Mouse (Mus musculus): ENCODE data around the gene Endod1. TPM values are rescaled to one million over a fixed set of nuclear protein-coding genes. Genes with fewer than 3 reads are reported as not detected.

Gene Endod1
- polyA plus RNA-seq, 1 experiment from 2014 or later = 43.3 TPM

- no peak overlapping the region for H3K4me2 ChIP-seq
- H3K4me3 ChIP-seq (replicated peaks) = no peak overlapping the region
- H3K9ac ChIP-seq = no peak overlapping the region
- WGBS (ENCODE audit: insufficient replicate concordance) = 44% methylated on average over 2 of the region's 2 CpGs
- H3K9me3 ChIP-seq (replicated peaks) = no peaks in the 10 kb centered on the region
- ATAC-seq (ENCODE audit: insufficient read depth) = no peak
- H3K4me1 ChIP-seq (replicated peaks) = peaks cover 43% of the 10 kb centered on the region
- H3K27me3 ChIP-seq = no peaks in the 10 kb centered on the region
- H3K36me3 ChIP-seq (replicated peaks) = no peaks in the 10 kb centered on the region
- peak overlapping the region; percentile 26; the same call in 1 of the 2 replicates for H3K27ac ChIP-seq (replicated peaks)
Measured at GRCm38 (mm10) chr9:14394956-14395561, 13.8 kb upstream of the Endod1 start.

- ATAC-seq (ENCODE audit: insufficient read depth) = 0 out of 2 replicates have a peak, but pooled peaks have one; percentile 23
- H3K9ac ChIP-seq = no peak overlapping the region
- no peak overlapping the region for H3K4me3 ChIP-seq (replicated peaks)
- peak overlapping the region; percentile 38; the same call in 1 of the 2 replicates for H3K27ac ChIP-seq (replicated peaks)
- H3K4me1 ChIP-seq (replicated peaks) = peaks cover 39% of the 10 kb centered on the region
- H3K4me2 ChIP-seq = no peak overlapping the region
- H3K9me3 ChIP-seq (replicated peaks) = no peaks in the 10 kb centered on the region
- no peaks in the 10 kb centered on the region for H3K27me3 ChIP-seq
- WGBS (ENCODE audit: insufficient replicate concordance) = 62% methylated on average over 3 of the region's 3 CpGs
- no peaks in the 10 kb centered on the region for H3K36me3 ChIP-seq (replicated peaks)
Measured at GRCm38 (mm10) chr9:14391841-14392318, 10.6 kb upstream of the Endod1 start.

- Histone ChIP-seq H3K4me1 (replicated peaks) (peaks cover 44% of the 10 kb centered on the region), H3K4me2 (no peak overlapping the region), H3K27me3 (no peaks in the 10 kb centered on the region), H3K27ac (replicated peaks) (no peak overlapping the region), H3K4me3 (replicated peaks) (no peak overlapping the region), H3K9me3 (replicated peaks) (no peaks in the 10 kb centered on the region), H3K36me3 (replicated peaks) (no peaks in the 10 kb centered on the region), H3K9ac (no peak overlapping the region)
- 85% methylated on average over 9 of the region's 9 CpGs for WGBS (ENCODE audit: insufficient replicate concordance)
- no peak for ATAC-seq (ENCODE audit: insufficient read depth)
Measured at GRCm38 (mm10) chr9:14391286-14391685, 10.0 kb upstream of the Endod1 start.

GRCm38 (mm10) chr9:14390278-14390677 is 9.0 kb upstream of the Endod1 start:
- ATAC-seq (ENCODE audit: insufficient read depth) = no peak
- Histone ChIP-seq H3K36me3 (replicated peaks) (no peaks in the 10 kb centered on the region), H3K27ac (replicated peaks) (no peak overlapping the region), H3K4me1 (replicated peaks) (peaks cover 47% of the 10 kb centered on the region), H3K9me3 (replicated peaks) (no peaks in the 10 kb centered on the region), H3K27me3 (no peaks in the 10 kb centered on the region), H3K9ac (no peak overlapping the region), H3K4me3 (replicated peaks) (no peak overlapping the region), H3K4me2 (no peak overlapping the region)
- WGBS (ENCODE audit: insufficient replicate concordance) = 76% methylated on average over 1 of the region's 1 CpGs

GRCm38 (mm10) chr9:14389050-14389621 is 7.8 kb upstream of the Endod1 start:
- Histone ChIP-seq H3K9me3 (replicated peaks) (no peaks in the 10 kb centered on the region), H3K4me3 (replicated peaks) (no peak overlapping the region), H3K9ac (no peak overlapping the region), H3K27me3 (no peaks in the 10 kb centered on the region), H3K4me2 (no peak overlapping the region), H3K4me1 (replicated peaks) (peaks cover 42% of the 10 kb centered on the region), H3K36me3 (replicated peaks) (no peaks in the 10 kb centered on the region), H3K27ac (replicated peaks) (no peak overlapping the region)
- 67% methylated on average over 4 of the region's 4 CpGs for WGBS (ENCODE audit: insufficient replicate concordance)
- ATAC-seq (ENCODE audit: insufficient read depth) = no peak

DNA sequence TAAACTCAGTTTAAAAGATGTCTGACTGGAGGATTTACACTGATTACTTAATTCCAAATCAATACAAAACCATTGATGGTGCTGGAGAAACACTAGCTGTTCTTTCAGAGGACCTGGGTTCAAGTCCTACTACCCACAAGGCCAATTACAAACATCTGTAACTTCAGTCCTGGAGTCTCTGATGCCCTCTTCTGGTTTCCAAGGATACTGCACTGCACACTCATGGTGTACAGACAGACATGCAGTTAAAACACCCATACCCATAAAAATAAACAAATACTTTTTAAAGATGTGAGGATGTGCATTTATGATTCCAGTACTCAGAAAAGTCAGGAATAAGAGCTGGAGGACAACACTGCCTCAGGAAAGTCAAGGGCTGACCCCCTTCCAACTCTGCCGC is 6.7 kb upstream of the Endod1 start:
- no peak for ATAC-seq (ENCODE audit: insufficient read depth)
- Histone ChIP-seq H3K9me3 (replicated peaks) (no peaks in the 10 kb centered on the region), H3K4me2 (no peak overlapping the region), H3K27me3 (no peaks in the 10 kb centered on the region), H3K9ac (no peak overlapping the region), H3K4me3 (replicated peaks) (no peak overlapping the region), H3K4me1 (replicated peaks) (peaks cover 53% of the 10 kb centered on the region), H3K27ac (replicated peaks) (no peak overlapping the region), H3K36me3 (replicated peaks) (no peaks in the 10 kb centered on the region)
- 87% methylated on average over 1 of the region's 1 CpGs for WGBS (ENCODE audit: insufficient replicate concordance)

GRCm38 (mm10) chr9:14386831-14387230 is 5.5 kb upstream of the Endod1 start:
- Histone ChIP-seq H3K27me3 (no peaks in the 10 kb centered on the region), H3K4me1 (replicated peaks) (peaks cover 58% of the 10 kb centered on the region), H3K4me3 (replicated peaks) (no peak overlapping the region), H3K27ac (replicated peaks) (peak overlapping the region; percentile 71), H3K36me3 (replicated peaks) (no peaks in the 10 kb centered on the region), H3K9me3 (replicated peaks) (no peaks in the 10 kb centered on the region), H3K4me2 (peak overlapping the region; percentile 47), H3K9ac (no peak overlapping the region)
- WGBS (ENCODE audit: insufficient replicate concordance) = 43% methylated on average over 9 of the region's 9 CpGs
- ATAC-seq (ENCODE audit: insufficient read depth) = peak; percentile 67

DNA sequence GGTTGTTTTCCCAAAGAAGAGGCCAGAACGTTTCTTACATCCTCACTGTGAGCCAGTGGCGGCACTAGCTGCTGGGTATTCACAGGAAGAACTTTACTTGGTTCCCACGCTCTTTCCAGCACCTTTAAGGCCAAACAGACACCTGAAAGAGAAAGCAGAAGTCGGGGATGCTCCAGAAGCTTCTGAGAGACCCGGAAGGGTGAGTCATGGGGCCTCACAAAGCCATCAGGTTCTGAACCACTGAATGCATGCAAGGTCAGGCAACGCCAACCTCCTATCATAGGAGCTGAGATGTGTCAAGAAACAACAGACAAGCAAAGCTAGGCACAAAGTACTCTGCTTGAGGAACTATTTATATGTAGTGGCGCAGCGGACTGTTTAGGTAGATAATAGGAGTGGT is 4.4 kb upstream of the Endod1 start:
- peak overlapping the region; percentile 71 for H3K27ac ChIP-seq (replicated peaks)
- peaks cover 57% of the 10 kb centered on the region for H3K4me1 ChIP-seq (replicated peaks)
- no peak for ATAC-seq (ENCODE audit: insufficient read depth)

DNA sequence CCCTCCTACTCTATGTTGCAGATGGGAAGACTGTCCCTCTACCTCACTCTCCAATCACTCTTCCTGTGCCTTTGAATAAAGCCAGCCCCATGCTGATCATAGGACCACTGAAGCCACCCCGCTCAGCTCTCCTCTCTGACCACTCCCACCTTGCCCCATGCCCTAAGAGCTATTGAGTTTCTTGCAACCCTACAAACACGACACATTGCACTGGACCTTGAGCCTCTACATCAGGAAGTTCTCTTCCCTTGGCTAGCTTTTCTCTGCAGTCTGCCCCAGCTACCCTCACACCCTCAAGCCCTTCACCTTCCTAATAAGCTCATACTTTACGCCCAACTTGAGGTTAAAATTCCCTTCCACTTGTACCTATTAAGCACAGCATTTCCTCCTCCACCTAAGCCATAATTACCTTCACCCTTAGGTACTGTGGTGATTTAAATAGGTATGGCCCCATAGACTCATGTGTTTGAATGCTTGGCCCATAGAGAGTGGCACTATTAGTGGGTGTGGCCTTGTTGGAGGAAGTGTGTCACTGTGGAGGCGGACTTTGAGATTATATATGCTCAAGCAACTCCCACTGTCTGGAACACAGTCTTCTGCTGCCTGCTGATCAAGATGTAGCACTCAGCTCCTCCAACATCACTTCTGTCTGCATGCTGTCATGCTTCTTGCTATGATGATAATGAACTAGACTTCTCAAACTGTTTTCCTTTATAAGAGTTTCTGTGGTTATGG is 2.0 kb upstream of the Endod1 start:
- ATAC-seq (ENCODE audit: insufficient read depth) = no peak
- 86% methylated on average over 4 of the region's 4 CpGs for WGBS (ENCODE audit: insufficient replicate concordance)

More for the DNA sequence above, 4.4 kb upstream of the Endod1 start:
- no peaks in the 10 kb centered on the region for H3K27me3 ChIP-seq
- no peak overlapping the region for H3K4me3 ChIP-seq (replicated peaks)
- no peaks in the 10 kb centered on the region for H3K9me3 ChIP-seq (replicated peaks)
- no peak overlapping the region for H3K4me2 ChIP-seq
- no peaks in the 10 kb centered on the region for H3K36me3 ChIP-seq (replicated peaks)
- 82% methylated on average over 8 of the region's 8 CpGs for WGBS (ENCODE audit: insufficient replicate concordance)
- H3K9ac ChIP-seq = no peak overlapping the region

DNA sequence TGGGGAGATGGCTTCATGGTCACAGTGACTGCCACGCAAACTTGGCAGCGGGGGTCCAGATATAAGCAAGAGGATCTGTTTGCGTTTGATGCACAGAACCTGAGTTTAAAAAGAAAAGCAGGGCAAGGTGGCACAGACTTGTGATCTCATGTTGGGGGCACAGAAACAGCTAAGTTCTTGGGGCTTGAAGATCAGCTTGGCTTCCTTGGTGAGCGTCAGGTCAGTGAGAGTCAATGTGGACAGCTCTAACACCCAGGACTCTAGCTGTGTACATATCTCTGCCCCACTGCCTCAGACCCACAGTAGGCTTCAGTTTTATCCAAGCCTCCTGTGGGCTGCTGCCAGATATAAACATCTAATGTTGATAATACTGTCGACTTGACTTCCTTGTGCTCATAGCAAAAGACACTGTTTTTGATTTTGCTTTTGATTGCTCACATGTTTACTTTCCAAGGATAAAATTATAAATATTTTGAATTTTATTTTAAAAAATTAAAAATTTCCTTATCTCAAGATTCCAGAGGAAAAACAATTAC is 1.0 kb upstream of the Endod1 start:
- H3K9ac ChIP-seq = 0 out of 2 replicates have a peak overlapping the region, but pooled peaks have one; percentile 2
- 63% methylated on average over 5 of the region's 5 CpGs for WGBS (ENCODE audit: insufficient replicate concordance)
- H3K4me1 ChIP-seq (replicated peaks) = peaks cover 72% of the 10 kb centered on the region
- no peaks in the 10 kb centered on the region for H3K27me3 ChIP-seq
- H3K4me2 ChIP-seq = peak overlapping the region; percentile 75
- H3K36me3 ChIP-seq (replicated peaks) = peaks cover 18% of the 10 kb centered on the region
- H3K27ac ChIP-seq (replicated peaks) = peak overlapping the region; percentile 90
- no peaks in the 10 kb centered on the region for H3K9me3 ChIP-seq (replicated peaks)
- ATAC-seq (ENCODE audit: insufficient read depth) = no peak
- H3K4me3 ChIP-seq (replicated peaks) = no peak overlapping the region; the same call in 1 of the 2 replicates

More for the DNA sequence above, 2.0 kb upstream of the Endod1 start:
- H3K27me3 ChIP-seq = no peaks in the 10 kb centered on the region
- H3K9me3 ChIP-seq (replicated peaks) = no peaks in the 10 kb centered on the region
- H3K9ac ChIP-seq = no peak overlapping the region
- peaks cover 71% of the 10 kb centered on the region for H3K4me1 ChIP-seq (replicated peaks)
- peaks cover 8% of the 10 kb centered on the region for H3K36me3 ChIP-seq (replicated peaks)
- H3K4me2 ChIP-seq = no peak overlapping the region
- H3K4me3 ChIP-seq (replicated peaks) = no peak overlapping the region
- H3K27ac ChIP-seq (replicated peaks) = peak overlapping the region; percentile 90
